8 mouse cellular contexts compared by ENCODE assay signal in the genomic region with DNA sequence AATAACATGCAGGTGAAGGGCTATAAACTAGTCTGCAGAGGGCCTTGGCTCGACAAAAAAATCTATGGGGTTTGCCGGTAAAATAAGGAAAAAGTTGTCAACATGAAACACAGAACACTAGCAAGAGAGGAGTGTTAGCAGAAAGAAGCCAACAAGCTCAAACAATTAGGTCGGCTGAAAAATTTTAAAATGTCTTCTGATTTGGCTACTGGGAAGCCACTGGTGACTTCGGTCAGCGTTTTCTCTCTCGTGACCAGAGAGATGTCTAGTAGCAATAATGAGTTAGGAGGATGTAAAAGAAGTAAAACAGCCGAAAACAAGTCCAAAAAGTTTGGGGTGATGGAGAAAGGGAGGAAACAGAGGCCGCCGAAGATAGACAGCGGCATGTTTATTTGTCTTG. TPM values are rescaled to one million over a fixed set of nuclear protein-coding genes. Genes with fewer than 3 reads are reported as not detected.
DNase-seq lines count a peak whose midpoint lies in the region; ATAC-seq and TF ChIP-seq lines count a peak whose summit lies in the region.

No protein-coding gene starts in this region.

- H3K79me2 ChIP-seq in C2C12 (ENCODE audit: control insufficient read depth, insufficient read depth) = peaks cover 57% of the 10 kb centered on the region

- no peaks in the 10 kb centered on the region for H3K27me3 ChIP-seq in heart, embryonic 11.5 days (ENCODE audit: control insufficient read depth, insufficient read depth, low read length)
- no peaks in the 10 kb centered on the region for H3K27me3 ChIP-seq in C2C12 (ENCODE audit: control insufficient read depth, insufficient read depth, insufficient read length)
- no peaks in the 10 kb centered on the region for H3K27me3 ChIP-seq in forebrain, embryonic 12.5 days
- H3K27me3 ChIP-seq in liver, embryonic 13.5 days = no peaks in the 10 kb centered on the region

- no peaks in the 10 kb centered on the region for H3K9me3 ChIP-seq in heart, embryonic 11.5 days (replicated peaks; ENCODE audit: control insufficient read depth, low read length)
- no peaks in the 10 kb centered on the region for H3K9me3 ChIP-seq in forebrain, embryonic 12.5 days
- H3K9me3 ChIP-seq in liver, embryonic 13.5 days (replicated peaks) = no peaks in the 10 kb centered on the region

- peaks cover 7% of the 10 kb centered on the region for H3K4me1 ChIP-seq in heart, embryonic 11.5 days (ENCODE audit: control insufficient read depth, insufficient read depth, low read length)
- peaks cover 20% of the 10 kb centered on the region for H3K4me1 ChIP-seq in forebrain, embryonic 12.5 days
- H3K4me1 ChIP-seq in liver, embryonic 13.5 days (replicated peaks) = peaks cover 66% of the 10 kb centered on the region

- H3K79me3 ChIP-seq in C2C12 (ENCODE audit: low read depth) = peaks cover 51% of the 10 kb centered on the region

- H3ac ChIP-seq in C2C12 (ENCODE audit: control insufficient read depth, insufficient read length, low read depth) = peak overlapping the region; percentile 81

- no peak for ATAC-seq in heart, embryonic 11.5 days (replicated peaks; ENCODE audit: insufficient number of reproducible peaks, low FRiP score, low TSS enrichment)
- no peak for ATAC-seq in forebrain, embryonic 12.5 days (ENCODE audit: low FRiP score)
- ATAC-seq in liver, embryonic 13.5 days (ENCODE audit: low read depth) = no peak
- no peak for ATAC-seq in activated CD4-positive, CD25-positive, alpha-beta regulatory T cell, adult 4 months

- no peak for DNase-seq in heart, adult 9 months (ENCODE audit: low spot score in 2 of 2)
- no peak for DNase-seq in liver, embryonic 13.5 days
- no peak for DNase-seq in frontal cortex, adult 2 months (ENCODE audit: extremely low spot score in 1 of 2, low spot score in 1 of 2)
- DNase-seq in retina, postnatal 1 day = no peak

- no peak for TF ChIP-seq CTCF in C2C12 (IDR thresholded peaks at IDR 0.05; ENCODE audit: control insufficient read depth, insufficient read depth, insufficient read length)

- H3K4me3 ChIP-seq in heart, embryonic 11.5 days (ENCODE audit: low read depth, low read length) = peak overlapping the region; percentile 76
- peak overlapping the region; percentile 91 for H3K4me3 ChIP-seq in C2C12 (ENCODE audit: insufficient read depth, poor library complexity, severe bottlenecking)
- peak overlapping the region; percentile 79 for H3K4me3 ChIP-seq in forebrain, embryonic 12.5 days (replicated peaks)
- peak overlapping the region; percentile 99 for H3K4me3 ChIP-seq in liver, embryonic 13.5 days (replicated peaks)

- peak overlapping the region; percentile 89 for H3K4me2 ChIP-seq in heart, embryonic 11.5 days
- H3K4me2 ChIP-seq in forebrain, embryonic 12.5 days = peak overlapping the region; percentile 84
- H3K4me2 ChIP-seq in liver, embryonic 13.5 days = peak overlapping the region; percentile 87

- 1% methylated on average over 10 of the region's 10 CpGs for WGBS in heart, embryonic 11.5 days (ENCODE audit: insufficient replicate concordance)
- 2% methylated on average over 10 of the region's 10 CpGs for WGBS in forebrain, embryonic 12.5 days
- WGBS in liver, embryonic 13.5 days (ENCODE audit: insufficient replicate concordance) = 1% methylated on average over 10 of the region's 10 CpGs

- no peak overlapping the region; the same call in 1 of the 2 replicates for H3K27ac ChIP-seq in heart, embryonic 11.5 days (ENCODE audit: low read depth, low read length)
- no peak overlapping the region for H3K27ac ChIP-seq in forebrain, embryonic 12.5 days
- peak overlapping the region; percentile 85 for H3K27ac ChIP-seq in liver, embryonic 13.5 days

- peak overlapping the region; percentile 85 for H3K9ac ChIP-seq in heart, embryonic 11.5 days (ENCODE audit: low read depth, low read length)
- H3K9ac ChIP-seq in forebrain, embryonic 12.5 days = peak overlapping the region; percentile 73
- H3K9ac ChIP-seq in liver, embryonic 13.5 days = peak overlapping the region; percentile 96

- no peaks in the 10 kb centered on the region for H3K36me3 ChIP-seq in heart, embryonic 11.5 days (ENCODE audit: control insufficient read depth, insufficient read depth, low read length)
- peaks cover 9% of the 10 kb centered on the region for H3K36me3 ChIP-seq in C2C12 (ENCODE audit: control insufficient read depth, insufficient read depth)
- H3K36me3 ChIP-seq in forebrain, embryonic 12.5 days (replicated peaks) = no peaks in the 10 kb centered on the region
- H3K36me3 ChIP-seq in liver, embryonic 13.5 days = peaks cover 4% of the 10 kb centered on the region; the same call in 1 of the 2 replicates

TF ChIP-seq in C2C12, 6 proteins besides CTCF, POLR2A, EP300 and RAD21:
- no peak for TF ChIP-seq CEBPB (IDR thresholded peaks at IDR 0.05; ENCODE audit: low read depth)
- no peak for TF ChIP-seq MYOD1 (IDR thresholded peaks at IDR 0.05; ENCODE audit: control insufficient read depth, insufficient read length, low read depth)
- no peak for TF ChIP-seq MAX (IDR thresholded peaks at IDR 0.05)
- no peak for TF ChIP-seq MYOG (IDR thresholded peaks at IDR 0.05; ENCODE audit: control insufficient read depth, extremely low read depth, insufficient read length)
- no peak for TF ChIP-seq FOSL1 (IDR thresholded peaks at IDR 0.05; ENCODE audit: insufficient read depth, low read length, poor library complexity, severe bottlenecking)
- no peak for TF ChIP-seq USF1 (IDR thresholded peaks at IDR 0.05; ENCODE audit: low read depth)

RNA-seq across cellular contexts. Expression of gene Rpa1, which starts 0.5 kb away (rescaled TPM):
- polyA plus RNA-seq in heart, embryonic 11.5 days (2014; fragmentation: Nextera tagmentation; extraction: Ambion mirVana) = 96.3 and 103 TPM in 2 replicates
- polyA plus RNA-seq in C2C12 (2012; fragmentation: generic; extraction: Trizol) = 164 TPM
- 140 and 160 TPM in 2 replicates for polyA plus RNA-seq in forebrain, embryonic 12.5 days (2016; fragmentation: Nextera tagmentation; extraction: Ambion mirVana)
- polyA plus RNA-seq in liver, embryonic 13.5 days (2015; fragmentation: Nextera tagmentation; extraction: Ambion mirVana) = 113 and 137 TPM in 2 replicates
- polyA plus RNA-seq in frontal cortex, adult 2 months (2012; rRNA removed) = 29.4 and 30.7 TPM in 2 replicates
- 100 to 1,000 TPM; 209 to 263 TPM for polyA plus RNA-seq in activated CD4-positive, CD25-positive, alpha-beta regulatory T cell, adult 4 months (2017; shearing (Covaris generic))

RNA-seq across cellular contexts. Expression of gene Smyd4, which starts 0.6 kb away (rescaled TPM):
- polyA plus RNA-seq in heart, embryonic 11.5 days (2014; fragmentation: Nextera tagmentation; extraction: Ambion mirVana) = 12.3 and 14.7 TPM in 2 replicates
- 14.7 TPM for polyA plus RNA-seq in C2C12 (2012; fragmentation: generic; extraction: Trizol)
- polyA plus RNA-seq in forebrain, embryonic 12.5 days (2016; fragmentation: Nextera tagmentation; extraction: Ambion mirVana) = 20.0 and 21.0 TPM in 2 replicates
- 5.1 and 6.6 TPM in 2 replicates for polyA plus RNA-seq in liver, embryonic 13.5 days (2015; fragmentation: Nextera tagmentation; extraction: Ambion mirVana)
- polyA plus RNA-seq in frontal cortex, adult 2 months (2012; rRNA removed) = 7.1 and 9.9 TPM in 2 replicates
- polyA plus RNA-seq in activated CD4-positive, CD25-positive, alpha-beta regulatory T cell, adult 4 months (2017; shearing (Covaris generic)) = 10 to 100 TPM; 14.0 to 18.7 TPM
